Comparison of ENCODE assay signal across 16 mouse cellular contexts in the genomic region with DNA sequence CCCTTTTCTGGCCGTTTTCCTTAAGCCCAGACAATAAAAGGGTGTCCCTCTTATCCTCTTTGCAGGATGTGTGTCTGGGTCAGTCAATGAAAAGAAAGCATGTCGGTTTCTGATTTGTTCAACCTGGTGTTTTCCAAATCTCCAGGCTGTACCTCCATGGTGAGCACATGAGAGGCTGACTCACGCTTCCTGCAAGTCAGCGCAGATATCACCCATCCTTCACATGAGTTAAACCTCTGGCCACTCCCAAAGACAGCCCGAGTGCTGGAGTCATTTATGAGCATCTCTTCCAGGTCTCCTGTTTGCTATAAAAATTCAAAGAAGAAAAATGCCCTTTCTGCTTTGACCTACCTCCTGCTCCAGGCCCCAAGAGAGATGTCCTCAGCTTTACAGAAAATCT. TPM values are rescaled to one million over a fixed set of nuclear protein-coding genes. Genes with fewer than 3 reads are reported as not detected.
DNase-seq lines count a peak whose midpoint lies in the region; ATAC-seq and TF ChIP-seq lines count a peak whose summit lies in the region.
"Had no signal": no experiment of that assay in that cellular context is flagged by ENCODE, and none has a peak within 500 bp of the region (broad histone marks: within the 10 kb centered on the region; RNA-seq: fewer than 3 reads in every experiment).

No protein-coding gene starts in this region.

- no peaks in the 10 kb centered on the region for H3K9me3 ChIP-seq in liver, embryonic 14.5 days (ENCODE audit: control insufficient read depth, low read length)
- H3K9me3 ChIP-seq: embryonic facial prominence, embryonic 12.5 days; forebrain, embryonic 13.5 days; lung, embryonic 15.5 days had no signal

- no peak for TF ChIP-seq CTCF in testis, adult 2 months (IDR thresholded peaks at IDR 0.05; ENCODE audit: control insufficient read depth, insufficient read depth, insufficient replicate concordance, low read depth, low read length)
- TF ChIP-seq CTCF in liver, embryonic 14.5 days (IDR thresholded peaks at IDR 0.05; ENCODE audit: low read depth), result no peak

- DNase-seq in testis, postnatal 14 days (ENCODE audit: low spot score), result no peak
- DNase-seq in c-Kit-positive CD71-positive TER-119-positive erythroid progenitor cells, embryonic 14.5 days (ENCODE audit: low spot score), result peak; percentile 76
- DNase-seq in liver, embryonic 14.5 days (ENCODE audit: low read depth in 3 of 3, low spot score in 3 of 3), result peak; percentile 72 to 78 (median 76)
- no peak for DNase-seq in thymus, postnatal 10 days (ENCODE audit: low spot score in 2 of 2)
- DNase-seq in layer of hippocampus, adult 9-11 months, result no peak
- no peak for DNase-seq in thymus, adult 18-20 months
- DNase-seq: adrenal gland, adult 2 months; cerebellum, postnatal 14 days; heart, postnatal 4 days; kidney, postnatal 10 days; left cerebral cortex, postnatal 4 days; right cerebral cortex, postnatal 25 days had no signal

- H3K36me3 ChIP-seq in testis, adult 2 months (ENCODE audit: control insufficient read depth, insufficient read depth, low read length), result no peaks in the 10 kb centered on the region
- H3K36me3 ChIP-seq in liver, embryonic 14.5 days (replicated peaks; ENCODE audit: control insufficient read depth, insufficient read depth, low read depth), result no peaks in the 10 kb centered on the region
- H3K36me3 ChIP-seq: embryonic facial prominence, embryonic 12.5 days; lung, embryonic 15.5 days had no signal

- H3K27me3 ChIP-seq in testis, adult 2 months (ENCODE audit: control insufficient read depth, insufficient read depth, low read length), result no peaks in the 10 kb centered on the region
- H3K27me3 ChIP-seq in liver, embryonic 14.5 days (ENCODE audit: control insufficient read depth, insufficient read depth, low read length), result no peaks in the 10 kb centered on the region
- H3K27me3 ChIP-seq: embryonic facial prominence, embryonic 12.5 days; forebrain, embryonic 13.5 days; lung, embryonic 15.5 days had no signal

- peak overlapping the region; percentile 81 for H3K9ac ChIP-seq in liver, embryonic 14.5 days (replicated peaks)
- H3K9ac ChIP-seq: embryonic facial prominence, embryonic 12.5 days; forebrain, embryonic 13.5 days; lung, embryonic 15.5 days had no signal

- WGBS in liver, embryonic 14.5 days (ENCODE audit: insufficient replicate concordance), result 40% methylated on average over 5 of the region's 5 CpGs

- no peak for TF ChIP-seq EP300 in liver, embryonic 14.5 days (IDR thresholded peaks at IDR 0.05; ENCODE audit: low read depth)

- peak; percentile 86 for ATAC-seq in liver, embryonic 14.5 days (ENCODE audit: insufficient read depth)
- ATAC-seq: forebrain, embryonic 13.5 days had no signal

- TF ChIP-seq POLR2A in testis, adult 2 months (IDR thresholded peaks at IDR 0.05; ENCODE audit: control insufficient read depth, low read depth, low read length), result no peak

- H3K4me1 ChIP-seq in testis, adult 2 months (ENCODE audit: control insufficient read depth, insufficient read depth, low read length), result 0 out of 2 replicates have a peak, but pooled peaks cover 2% of the 10 kb centered on the region
- peaks cover 48 to 57% of the 10 kb centered on the region in 2 experiments for H3K4me1 ChIP-seq in liver, embryonic 14.5 days (replicated peaks; ENCODE audit: control insufficient read depth in 2 of 2, insufficient read depth in 2 of 2, low read length in 1 of 2)
- H3K4me1 ChIP-seq: embryonic facial prominence, embryonic 12.5 days; lung, embryonic 15.5 days had no signal

- peak overlapping the region; percentile 52 for H3K27ac ChIP-seq in testis, adult 2 months (ENCODE audit: control insufficient read depth, insufficient read depth, low read depth, low read length)
- peak overlapping the region; percentile 97 for H3K27ac ChIP-seq in liver, embryonic 14.5 days
- H3K27ac ChIP-seq: embryonic facial prominence, embryonic 12.5 days; forebrain, embryonic 13.5 days; lung, embryonic 15.5 days had no signal

- peak overlapping the region; percentile 60 for H3K4me2 ChIP-seq in liver, embryonic 14.5 days (ENCODE audit: low read depth)
- H3K4me2 ChIP-seq: embryonic facial prominence, embryonic 12.5 days; forebrain, embryonic 13.5 days; lung, embryonic 15.5 days had no signal

- H3K4me3 ChIP-seq in testis, adult 2 months (ENCODE audit: control insufficient read depth, low read depth, low read length), result no peak overlapping the region
- H3K4me3 ChIP-seq in liver, embryonic 14.5 days (ENCODE audit: insufficient read depth in 1 of 2, low read depth in 2 of 2, low read length in 2 of 2), result peak overlapping the region; percentile 61 to 74
- H3K4me3 ChIP-seq: embryonic facial prominence, embryonic 12.5 days; forebrain, embryonic 13.5 days; lung, embryonic 15.5 days had no signal

RNA-seq across cellular contexts. Expression of gene Dennd4a, which starts 5.3 kb away (rescaled TPM):
- polyA plus RNA-seq in testis, adult 2 months (2012; rRNA removed), result 7.0 and 8.3 TPM in 2 replicates
- polyA plus RNA-seq in liver, embryonic 14.5 days (2012; rRNA removed), result 29.0 and 36.1 TPM in 2 replicates
- 29.3 and 32.5 TPM in 2 replicates for polyA plus RNA-seq in liver, embryonic 14.5 days (2014; fragmentation: Nextera tagmentation; extraction: Ambion mirVana)

Comparison
In these comparisons a context has a peak if more than half of its experiments do, and no peak if none do; other contexts are left out.
1. DNase-seq: peak in c-Kit-positive CD71-positive TER-119-positive erythroid progenitor cells, embryonic 14.5 days (single experiment) and liver, embryonic 14.5 days (3 of 3); none in testis, postnatal 14 days (single experiment), thymus, postnatal 10 days (0 of 2), layer of hippocampus, adult 9-11 months (single experiment) and thymus, adult 18-20 months (0 of 2).